Mouse (Mus musculus) intestine, postnatal 0 days (tissue): Measurements from ENCODE around the gene Dcp1b. TPM values are rescaled to one million over a fixed set of nuclear protein-coding genes. Genes with fewer than 3 reads are reported as not detected.

Source experiments
- ATAC-seq: fragments of 200-750 bp; cut with Nextera tagmentation; 2 replicates; pipeline ENCODE4 v1.8.0; 2017; ENCODE audit warnings: mild to moderate bottlenecking, moderate TSS enrichment, moderate library complexity
- H3K27ac ChIP-seq: fragments of 300-500 bp; sonication (generic); 2 replicates; pipeline ENCODE4 v1.5.1; 2014; ENCODE audit warnings: mild to moderate bottlenecking, low read depth, low read length, moderate library complexity
- H3K27me3 ChIP-seq: fragments of 300-500 bp; sonication (generic); replicated peaks from 2 replicates; pipeline ENCODE4 v1.6.1; 2014; ENCODE audit warnings: low read length, mixed read lengths; ENCODE audit not compliant: control insufficient read depth, insufficient read depth
- H3K36me3 ChIP-seq: fragments of 300-500 bp; sonication (generic); 2 replicates; pipeline ENCODE4 v1.6.1; 2014; ENCODE audit warnings: mild to moderate bottlenecking, moderate library complexity; ENCODE audit not compliant: control insufficient read depth, insufficient read depth
- H3K4me1 ChIP-seq: fragments of 300-500 bp; sonication (generic); replicated peaks from 2 replicates; pipeline ENCODE4 v1.6.1; 2014; ENCODE audit warnings: antibody characterized with exemption, low read length, mixed read lengths; ENCODE audit not compliant: control insufficient read depth, insufficient read depth
- H3K4me2 ChIP-seq: fragments of 300-500 bp; sonication (generic); replicated peaks from 2 replicates; pipeline ENCODE4 v1.6.1; 2014; ENCODE audit warnings: low read depth, mild to moderate bottlenecking, moderate library complexity
- H3K4me3 ChIP-seq: fragments of 300-500 bp; sonication (generic); 2 replicates; pipeline ENCODE4 v1.5.1; 2014; ENCODE audit warnings: low read depth, low read length
- H3K9ac ChIP-seq: fragments of 300-500 bp; sonication (generic); 2 replicates; pipeline ENCODE4 v1.6.1; 2014; ENCODE audit warnings: mild to moderate bottlenecking, low read depth, low read length
- H3K9me3 ChIP-seq: fragments of 300-500 bp; sonication (generic); 2 replicates; pipeline ENCODE4 v1.6.1; 2016; ENCODE audit warnings: mixed run types; ENCODE audit not compliant: control insufficient read depth
- CTCF ChIP-seq: sonication (generic); IDR thresholded peaks from 2 replicates; pipeline ENCODE4 v1.5.1; 2016; ENCODE audit warnings: low read depth, mild to moderate bottlenecking, control low read depth, antibody characterized with exemption, moderate library complexity
- WGBS: fragments of 180-500 bp; shearing (Covaris S2); extraction: QIAGEN DNeasy Blood & Tissue Kit; methylation state at CpG from one replicate; pipeline ENCODE4 v1.1.7; 2014; 5-methylcytosine and 5-hydroxymethylcytosine counted together
- polyA plus RNA-seq: library from polyadenylated mRNA; unstranded; fragments of >200 nt; fragmentation: Nextera tagmentation; extraction: Ambion mirVana; gene quantifications from 2 replicates; pipeline ENCODE4 v1.2.1, GENCODE M21; 2015

Gene Dcp1b
- polyA plus RNA-seq, result 4.9 and 5.1 TPM in 2 replicates

DNA sequence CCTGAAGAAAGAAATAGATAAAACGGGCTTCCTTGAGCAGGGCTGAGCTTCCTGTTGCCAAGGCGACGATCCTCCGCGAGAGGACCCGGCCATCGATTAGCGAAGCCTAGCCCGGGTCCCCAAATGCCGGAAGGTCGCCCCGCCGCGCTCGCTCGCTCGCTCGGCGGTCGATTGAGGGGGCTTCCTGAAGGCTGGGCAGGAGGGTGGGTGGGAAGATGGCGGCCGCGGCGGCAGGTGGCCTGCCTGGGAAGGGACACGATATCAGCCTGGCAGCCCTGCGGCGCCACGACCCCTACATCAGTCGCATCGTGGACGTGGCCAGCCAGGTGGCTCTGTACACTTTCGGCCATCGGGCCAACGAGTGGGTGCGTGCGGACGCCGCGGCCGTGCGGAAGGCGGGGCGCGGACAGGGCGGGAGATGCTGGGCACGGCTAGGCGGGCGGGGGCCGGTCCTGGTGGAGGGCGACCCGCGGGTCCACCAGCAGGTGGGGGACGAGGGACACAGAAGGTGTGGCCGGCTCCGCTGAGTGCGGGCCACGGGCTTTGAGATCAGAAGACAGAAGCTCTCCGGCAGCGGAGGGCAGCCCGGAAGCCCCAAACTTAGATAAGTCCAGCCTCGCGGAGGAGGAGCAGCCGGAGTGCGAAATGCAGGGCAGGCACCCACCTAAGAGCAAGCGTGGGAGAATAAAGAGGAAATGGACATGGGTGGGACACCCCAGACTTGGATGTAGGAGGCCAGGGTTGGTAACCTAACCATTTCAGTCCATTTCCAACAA lies at the start of gene Dcp1b:
Gene Dcp1b (plus strand): TSS at position 176 of the 776 bp plus-strand sequence.
- Histone ChIP-seq H3K4me3 (peak within 1 kb of the TSS; percentile 76), H3K4me2 (peak within 1 kb of the TSS; percentile 77), H3K27me3 (no peaks in the 10 kb centered on the region), H3K9ac (peak within 1 kb of the TSS; percentile 79), H3K9me3 (no peaks in the 10 kb centered on the region), H3K27ac (peak within 1 kb of the TSS; percentile 63), H3K36me3 (no peaks in the 10 kb centered on the region), H3K4me1 (no peaks in the 10 kb centered on the region)
- ATAC-seq, result peak; percentile 93
- peak; percentile 74 for TF ChIP-seq CTCF
- WGBS, result under 1% methylated on average over 65 of the region's 65 CpGs

DNA sequence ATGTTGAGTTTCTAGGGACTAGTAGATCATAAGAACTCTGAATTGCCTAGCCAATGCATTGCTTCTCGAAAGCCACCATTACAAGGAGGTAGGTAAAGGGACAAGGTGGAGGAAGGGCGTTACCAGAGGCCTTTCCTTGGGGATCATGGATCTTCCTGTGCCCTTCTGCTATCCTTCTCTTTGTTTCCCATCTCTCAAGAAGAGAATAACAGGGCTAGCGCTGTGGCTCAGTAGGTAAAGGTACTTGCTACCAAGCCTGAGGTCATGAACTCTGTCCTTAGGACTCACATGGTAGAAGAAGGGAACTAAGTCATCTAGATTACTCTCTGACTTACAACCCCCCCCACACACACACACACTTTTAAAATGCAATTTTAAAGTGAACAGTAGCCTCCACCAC lies 48.1 kb upstream of the Dcp1b start:
- no peak for TF ChIP-seq CTCF
- no peak for ATAC-seq
- Histone ChIP-seq H3K27me3 (no peaks in the 10 kb centered on the region), H3K27ac (no peak overlapping the region), H3K4me2 (no peak overlapping the region), H3K36me3 (no peaks in the 10 kb centered on the region), H3K9me3 (no peaks in the 10 kb centered on the region), H3K9ac (no peak overlapping the region), H3K4me3 (no peak overlapping the region), H3K4me1 (no peaks in the 10 kb centered on the region)
- WGBS, result 84% methylated on average over 3 of the region's 3 CpGs

DNA sequence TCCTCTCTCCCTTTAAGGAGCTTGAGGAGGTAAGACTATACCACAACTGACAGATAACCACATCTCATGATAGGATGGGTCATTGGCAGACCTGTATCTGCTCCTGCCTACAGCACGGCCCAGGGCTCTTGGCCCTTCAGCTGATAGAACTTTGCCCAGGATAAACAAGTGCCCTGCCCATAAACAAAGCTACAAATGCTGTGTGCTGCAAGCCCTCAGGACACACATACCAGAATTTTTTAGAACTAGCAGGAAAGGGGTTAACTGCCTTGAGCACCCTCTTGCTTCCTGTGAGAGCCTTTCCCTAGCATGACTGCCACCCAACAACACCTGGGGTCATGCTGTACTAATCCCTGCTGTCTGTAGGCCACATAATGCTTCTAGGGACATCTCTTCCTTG lies 47.0 kb upstream of the Dcp1b start:
- TF ChIP-seq CTCF, result no peak
- H3K4me1 ChIP-seq, result no peaks in the 10 kb centered on the region
- no peak for ATAC-seq
- H3K4me3 ChIP-seq, result no peak overlapping the region
- no peaks in the 10 kb centered on the region for H3K9me3 ChIP-seq
- H3K27me3 ChIP-seq, result no peaks in the 10 kb centered on the region
- no peak overlapping the region for H3K9ac ChIP-seq
- H3K4me2 ChIP-seq, result no peak overlapping the region
- H3K27ac ChIP-seq, result no peak overlapping the region
- no peaks in the 10 kb centered on the region for H3K36me3 ChIP-seq
- WGBS, result 86% methylated on average over 1 of the region's 1 CpGs

DNA sequence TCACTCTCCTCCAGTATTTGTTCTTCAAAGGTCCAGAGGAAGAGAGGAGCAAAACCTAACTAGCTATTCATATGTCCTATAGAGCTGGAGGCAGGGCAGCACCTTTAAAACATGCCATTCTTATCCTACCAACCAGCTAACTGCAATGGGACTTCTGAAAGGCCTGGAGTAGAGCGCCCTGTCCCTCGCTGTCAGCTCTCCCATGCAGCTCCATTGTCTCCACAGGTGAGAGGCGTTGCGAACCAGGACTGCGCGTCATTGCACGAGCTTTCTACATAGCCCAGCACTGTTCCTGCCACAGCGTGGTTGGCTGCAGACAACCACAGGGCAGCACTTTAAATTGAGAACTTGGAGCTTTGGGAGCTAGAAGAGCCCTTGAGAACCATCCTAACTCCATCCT lies 46.5 kb upstream of the Dcp1b start:
- no peaks in the 10 kb centered on the region for H3K36me3 ChIP-seq
- no peaks in the 10 kb centered on the region for H3K27me3 ChIP-seq
- no peaks in the 10 kb centered on the region for H3K4me1 ChIP-seq
- H3K9ac ChIP-seq, result no peak overlapping the region
- no peak overlapping the region for H3K27ac ChIP-seq
- ATAC-seq, result no peak
- H3K4me3 ChIP-seq, result no peak overlapping the region
- H3K9me3 ChIP-seq, result no peaks in the 10 kb centered on the region
- no peak overlapping the region for H3K4me2 ChIP-seq
- no peak for TF ChIP-seq CTCF
- WGBS, result 88% methylated on average over 8 of the region's 8 CpGs

DNA sequence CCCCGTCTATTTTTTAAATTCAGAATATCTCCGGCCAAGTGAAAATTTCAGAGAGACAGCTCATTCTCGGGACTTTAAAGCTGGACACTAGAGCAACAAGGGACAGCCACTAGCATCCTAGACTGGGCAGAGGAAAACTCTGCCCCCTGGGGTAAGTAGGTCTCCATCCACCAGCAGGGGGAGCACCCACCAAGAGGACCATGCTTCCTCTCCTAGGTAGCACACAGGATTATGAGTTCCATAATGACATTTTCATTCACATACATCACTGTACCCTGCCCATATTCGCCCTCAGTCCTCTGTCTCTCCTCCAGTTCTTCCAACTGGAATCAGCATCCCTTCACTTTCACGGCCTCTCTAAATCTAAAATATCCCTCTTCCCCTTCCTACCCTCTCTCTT lies 45.4 kb upstream of the Dcp1b start:
- H3K9me3 ChIP-seq, result no peaks in the 10 kb centered on the region
- no peaks in the 10 kb centered on the region for H3K4me1 ChIP-seq
- no peak overlapping the region for H3K27ac ChIP-seq
- no peak overlapping the region for H3K4me2 ChIP-seq
- TF ChIP-seq CTCF, result peak; percentile 76
- no peak for ATAC-seq
- no peak overlapping the region for H3K4me3 ChIP-seq
- H3K36me3 ChIP-seq, result no peaks in the 10 kb centered on the region
- no peaks in the 10 kb centered on the region for H3K27me3 ChIP-seq
- WGBS, result 72% methylated on average over 5 of the region's 5 CpGs
- H3K9ac ChIP-seq, result no peak overlapping the region

DNA sequence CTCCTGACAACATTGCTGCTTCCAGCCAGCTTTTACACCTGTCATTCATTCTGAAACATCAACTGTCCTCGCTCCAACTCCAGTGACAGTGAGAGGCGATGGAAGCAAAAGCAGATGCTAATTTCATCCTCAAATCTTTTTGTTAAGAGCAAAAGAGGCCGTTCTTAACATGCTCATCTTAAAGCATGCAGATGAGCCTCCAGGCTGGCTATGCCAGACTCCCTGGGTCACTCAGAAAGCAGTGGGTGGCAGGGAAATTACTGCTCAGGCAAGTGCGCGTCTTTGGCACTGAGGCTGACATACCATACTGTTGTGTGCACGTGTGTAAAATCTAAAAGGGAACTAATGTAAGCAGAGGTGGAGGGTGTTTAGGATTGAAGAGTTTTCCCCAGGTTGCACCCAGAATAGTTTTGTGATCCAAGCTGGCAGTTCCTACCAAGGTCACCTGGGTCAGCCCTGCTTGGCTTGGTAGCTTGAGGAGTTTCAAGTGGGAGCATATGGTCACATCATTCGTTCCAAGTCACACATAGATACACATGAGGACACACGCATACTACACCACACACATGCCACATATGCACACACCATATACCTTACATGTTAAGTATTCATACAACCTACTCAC lies 42.8 kb upstream of the Dcp1b start:
- Histone ChIP-seq H3K4me1 (no peaks in the 10 kb centered on the region), H3K27me3 (no peaks in the 10 kb centered on the region), H3K36me3 (no peaks in the 10 kb centered on the region), H3K4me2 (no peak overlapping the region), H3K4me3 (no peak overlapping the region), H3K9ac (no peak overlapping the region), H3K27ac (no peak overlapping the region), H3K9me3 (no peaks in the 10 kb centered on the region)
- 79% methylated on average over 8 of the region's 8 CpGs for WGBS
- TF ChIP-seq CTCF, result no peak
- no peak for ATAC-seq
